Mouse (Mus musculus) left cerebral cortex, adult 18-20 months (tissue): Measurements from ENCODE around the gene Dnajb3. TPM values are rescaled to one million over a fixed set of nuclear protein-coding genes. Genes with fewer than 3 reads are reported as not detected.
"Not testable (repeated sequence)": the region's sequence is repeated elsewhere in the genome, so short reads cannot be mapped to it uniquely, and the experiment has no call there.

Source experiments
- DNase-seq, 2 experiments: peaks; one replicate each; pipeline ENCODE4 v3.0.0; 2021 to 2022; ENCODE audit warnings: low spot score in 2 of 2, mixed read lengths in 1 of 2
- total RNA-seq, 2 experiments: library from RNA; stranded (reverse); gene quantifications; 2 replicates each; pipeline ENCODE4 v1.2.3; 2021

Gene Dnajb3
- total RNA-seq, 2 experiments from 2014 or later = 1.2 TPM

DNA sequence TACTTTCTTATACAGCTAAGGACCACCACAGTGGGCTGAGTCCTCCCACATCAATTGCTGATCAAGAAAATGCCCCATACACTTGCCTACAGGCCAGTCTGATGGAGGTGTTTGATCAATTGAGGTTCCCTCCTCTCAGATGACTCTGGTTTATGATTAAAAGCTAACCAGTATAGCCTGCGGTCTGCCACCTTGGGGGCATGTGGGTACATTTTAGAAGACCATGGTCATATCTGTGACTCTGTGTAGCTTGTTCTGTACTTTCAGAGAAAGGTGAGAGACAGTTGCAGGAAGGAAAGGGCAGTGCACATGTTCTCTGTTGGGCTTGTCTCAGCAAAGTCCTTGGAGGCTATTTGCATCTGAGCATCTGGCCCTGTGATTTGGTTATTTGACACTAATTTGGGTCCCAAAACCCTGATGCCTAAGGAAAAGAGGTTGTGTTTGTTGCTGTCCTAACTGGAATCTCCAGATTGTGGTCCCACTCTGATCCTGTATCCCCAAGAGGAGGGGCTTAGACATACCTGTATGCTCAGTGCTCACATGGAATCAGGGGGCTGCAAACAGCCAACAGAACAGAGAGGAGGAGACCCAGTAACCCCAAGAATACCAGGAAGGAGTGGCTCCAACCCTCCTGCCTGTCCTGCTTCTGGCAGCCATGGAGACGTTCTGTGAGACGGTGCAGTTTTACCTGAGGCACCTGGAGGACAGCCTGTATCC lies 27.2 kb upstream of the Dnajb3 start:
- no peak for DNase-seq

DNA sequence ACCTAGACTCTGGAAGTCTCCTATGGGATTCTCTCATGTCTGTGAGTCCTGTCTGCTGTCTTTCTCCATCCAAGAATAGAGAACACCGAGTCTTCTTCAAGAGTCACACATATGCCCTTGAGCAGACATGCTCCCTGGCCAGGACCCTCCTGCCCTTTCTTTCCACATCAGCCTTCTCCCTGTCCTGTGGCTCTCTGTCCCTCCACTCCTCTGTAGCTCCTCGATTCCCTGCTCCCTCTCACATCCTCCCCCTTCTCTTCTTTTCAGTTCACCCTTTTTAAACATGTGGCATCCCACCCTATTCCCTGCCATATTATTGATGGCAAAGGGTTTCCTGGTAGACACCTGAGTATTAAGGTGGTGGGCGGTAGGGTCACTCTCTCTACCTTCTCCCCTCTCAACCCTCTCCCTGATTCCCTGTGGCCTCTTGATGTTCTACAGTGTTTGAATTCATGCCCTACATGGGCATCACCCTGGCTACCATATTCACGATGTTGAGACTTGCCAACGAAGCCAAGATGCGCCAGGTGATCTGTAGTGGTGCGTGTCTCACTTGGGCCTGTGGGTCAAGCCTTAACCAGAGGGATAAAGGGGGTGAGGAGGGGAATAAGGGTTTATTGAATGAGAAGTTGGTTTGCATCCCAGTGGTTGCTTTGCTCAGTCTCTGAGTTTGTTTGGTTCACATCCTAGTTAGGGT lies 26.4 kb upstream of the Dnajb3 start:
- DNase-seq = no peak

DNA sequence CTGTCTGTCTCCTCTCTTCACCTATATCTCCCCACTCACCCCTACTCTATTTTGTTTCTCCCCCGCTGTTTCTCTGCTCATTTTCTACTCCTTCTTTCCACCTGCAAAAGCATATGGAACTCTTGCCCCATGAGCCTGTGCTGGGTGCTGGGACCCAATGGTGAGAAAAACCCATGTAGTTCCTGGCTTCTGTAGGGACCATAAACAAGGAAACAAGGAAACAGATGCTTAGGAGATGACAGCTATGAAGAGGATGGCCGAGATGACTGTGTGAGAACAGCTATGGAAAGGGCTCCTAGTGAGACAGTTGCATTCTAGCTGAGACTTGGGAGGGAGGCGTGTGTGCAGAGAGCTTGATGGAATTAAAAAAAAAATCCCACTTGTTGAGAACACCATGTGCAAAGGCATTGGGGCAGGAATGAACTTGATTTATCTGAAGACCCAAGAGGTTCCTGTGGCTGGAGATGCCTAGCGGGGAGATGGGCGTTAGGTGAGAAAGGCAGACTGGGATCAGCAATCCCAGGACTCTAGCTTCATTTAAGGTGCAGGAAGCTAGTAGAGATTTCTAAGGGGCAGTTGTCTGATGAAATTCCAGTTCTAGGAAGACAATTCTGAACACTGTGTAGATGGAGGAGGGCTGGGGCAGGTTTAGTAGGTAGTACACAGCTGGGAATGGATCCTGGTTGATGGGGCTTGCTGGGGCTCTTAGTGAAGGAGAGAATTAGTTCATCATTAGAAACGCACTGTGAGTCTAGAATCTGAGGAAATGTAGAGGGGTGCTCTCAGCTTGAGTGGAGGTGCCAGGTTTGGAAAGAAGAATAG lies 25.6 kb upstream of the Dnajb3 start:
- no peak for DNase-seq

DNA sequence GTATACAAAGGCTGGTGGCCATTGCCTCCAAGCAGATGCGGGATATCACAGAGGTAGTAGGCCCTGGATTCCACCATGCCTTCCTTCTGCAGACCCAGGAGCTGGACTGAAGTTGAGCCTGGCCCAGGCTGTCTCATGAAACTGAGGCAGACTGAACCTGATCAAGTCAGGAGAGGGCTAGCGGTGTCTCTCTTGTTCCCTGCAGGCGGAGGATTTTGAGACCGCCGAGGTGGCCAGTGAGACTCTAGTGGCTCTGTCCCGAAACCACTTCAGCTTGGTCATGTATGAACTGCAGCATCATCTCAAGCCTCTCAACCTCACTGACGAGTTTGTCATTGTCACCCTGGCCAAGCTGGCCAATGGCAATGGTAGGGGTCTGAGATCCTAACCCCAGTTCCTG lies 24.8 kb upstream of the Dnajb3 start:
- DNase-seq = no peak

DNA sequence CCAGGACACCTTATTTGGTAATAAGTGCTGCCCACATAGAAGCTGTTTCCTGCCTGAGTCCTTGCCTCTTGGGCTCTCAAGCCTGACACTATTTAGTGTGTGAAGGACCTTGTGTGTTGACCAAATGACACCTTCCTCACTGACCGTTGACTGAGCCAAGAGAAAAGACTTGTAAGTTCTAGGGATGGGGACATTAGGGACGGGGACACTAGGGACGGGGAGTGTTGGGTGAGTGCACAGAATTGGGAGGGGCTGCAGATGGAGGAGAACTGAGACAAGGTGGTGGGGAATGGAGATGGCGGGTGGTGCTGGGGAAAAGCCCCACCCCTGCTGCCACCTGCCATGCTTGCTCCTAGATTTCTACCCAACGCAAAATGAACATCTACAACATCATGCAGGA lies 24.4 kb upstream of the Dnajb3 start:
- no peak for DNase-seq

DNA sequence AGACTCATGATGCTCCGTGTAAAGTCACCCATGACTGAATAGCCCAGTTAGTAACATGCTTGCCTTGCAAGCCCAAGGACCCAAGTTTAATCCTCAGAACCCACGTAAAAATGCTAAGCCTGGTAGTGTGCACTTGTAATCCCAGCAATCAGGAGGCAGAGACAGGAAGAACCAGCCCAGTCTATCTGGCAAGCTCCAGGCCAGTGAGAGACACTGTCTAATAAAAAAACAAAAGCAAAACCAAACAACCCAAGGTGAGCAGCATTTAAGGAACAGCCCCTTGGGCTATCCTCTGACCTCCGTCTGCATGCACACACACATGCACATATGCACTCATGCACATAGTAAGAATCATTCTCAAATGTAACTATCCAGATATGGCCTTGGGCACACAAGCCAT lies 24.0 kb upstream of the Dnajb3 start:
- DNase-seq = no peak

DNA sequence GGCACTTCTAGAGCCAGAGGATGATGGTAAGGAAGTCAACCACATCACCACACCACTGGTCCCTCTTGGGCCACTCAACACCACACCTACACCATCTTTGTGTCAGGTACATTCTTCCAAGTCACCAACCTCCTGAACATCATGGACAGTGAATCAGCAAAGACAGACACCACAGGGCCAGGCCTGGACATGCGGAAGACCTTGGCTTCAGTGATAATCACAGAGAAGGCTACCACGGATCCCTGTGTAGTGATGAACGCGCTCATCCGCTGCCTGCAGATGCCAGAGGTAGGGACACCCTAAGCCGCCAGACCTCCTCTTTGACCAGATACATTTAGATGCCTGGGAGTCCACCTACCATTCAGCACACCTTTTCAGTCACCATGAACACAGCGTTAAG lies 22.5 kb upstream of the Dnajb3 start:
- no peak for DNase-seq

DNA sequence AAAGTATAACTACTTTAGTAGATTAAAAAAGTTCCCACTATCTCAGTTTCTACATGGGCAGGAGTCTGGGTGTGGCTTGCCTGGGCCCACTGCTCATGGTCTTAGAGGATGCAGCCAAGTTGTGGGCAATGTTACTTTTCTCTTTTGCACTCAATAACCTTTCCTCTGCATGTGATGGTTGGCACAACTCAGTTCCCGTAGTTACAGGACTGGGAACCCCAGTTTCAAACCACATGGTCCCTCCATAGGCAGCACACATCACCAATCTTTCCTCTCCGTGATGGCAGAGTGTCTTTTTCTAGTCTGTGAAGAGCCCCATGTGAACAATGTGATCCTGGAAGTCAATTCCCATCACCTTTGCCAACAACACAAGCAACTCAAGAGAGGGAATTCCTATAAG lies 21.9 kb upstream of the Dnajb3 start:
- peak in 1 of 2 experiments; percentile 2 for DNase-seq

DNA sequence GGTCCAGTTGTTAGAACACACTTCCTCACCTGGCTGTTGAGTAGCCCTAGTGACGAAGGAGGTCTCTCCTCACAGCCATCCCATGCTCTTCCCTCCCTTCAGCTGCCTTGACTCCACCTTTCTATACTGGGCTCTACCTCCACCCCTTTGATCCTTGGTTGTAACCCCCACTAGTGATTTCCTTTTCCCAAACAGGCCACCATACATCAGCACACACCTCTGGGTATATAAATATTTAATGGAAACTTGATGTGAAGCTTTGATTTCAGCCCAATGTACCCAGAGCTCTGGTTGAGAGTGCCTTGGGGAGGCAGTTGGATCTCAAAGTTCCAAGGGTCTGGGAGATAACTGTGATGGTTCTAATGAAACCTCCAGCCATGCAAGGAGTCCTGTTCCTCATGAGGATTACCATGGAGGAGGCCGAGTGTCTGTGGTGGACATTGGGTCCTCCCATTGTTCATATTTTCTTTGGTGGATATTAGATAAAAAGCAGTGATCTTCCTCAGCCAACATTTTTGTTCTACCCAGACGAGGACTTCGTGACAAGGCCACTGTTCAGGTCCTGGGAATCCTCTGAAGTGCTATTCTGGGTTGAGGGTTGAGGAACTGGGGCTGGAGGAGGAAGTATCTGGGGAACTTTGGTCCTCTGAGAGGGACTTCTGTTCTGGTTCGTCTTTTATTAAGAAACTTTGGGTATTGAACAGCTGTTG lies 21.2 kb upstream of the Dnajb3 start, which contains the start of gene Mroh2a:
Gene Mroh2a, plus strand, starts transcription at position 317 of the 710 bp plus-strand sequence.
- peak in 1 of 2 experiments; percentile 1 for DNase-seq

DNA sequence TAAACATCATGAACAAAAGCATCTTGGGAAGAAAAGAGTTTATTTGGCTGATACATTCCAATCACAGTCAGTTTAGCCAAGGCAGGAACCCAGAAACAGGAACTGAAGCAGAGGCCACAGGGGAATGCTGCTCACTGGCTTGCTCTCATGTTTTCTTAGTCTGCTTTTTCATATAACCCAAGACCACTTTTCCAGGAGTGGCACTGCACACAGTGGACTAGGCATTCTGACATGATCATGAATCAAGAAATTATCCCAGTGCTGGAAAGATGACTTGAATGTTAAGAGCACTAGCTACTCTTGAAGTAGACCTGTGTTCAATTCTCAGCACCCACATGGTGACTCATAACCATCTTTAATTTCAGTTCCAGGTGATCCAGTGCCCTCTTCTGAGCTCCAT lies 20.2 kb upstream of the Dnajb3 start:
- peak in 1 of 2 experiments; percentile 1 for DNase-seq

DNA sequence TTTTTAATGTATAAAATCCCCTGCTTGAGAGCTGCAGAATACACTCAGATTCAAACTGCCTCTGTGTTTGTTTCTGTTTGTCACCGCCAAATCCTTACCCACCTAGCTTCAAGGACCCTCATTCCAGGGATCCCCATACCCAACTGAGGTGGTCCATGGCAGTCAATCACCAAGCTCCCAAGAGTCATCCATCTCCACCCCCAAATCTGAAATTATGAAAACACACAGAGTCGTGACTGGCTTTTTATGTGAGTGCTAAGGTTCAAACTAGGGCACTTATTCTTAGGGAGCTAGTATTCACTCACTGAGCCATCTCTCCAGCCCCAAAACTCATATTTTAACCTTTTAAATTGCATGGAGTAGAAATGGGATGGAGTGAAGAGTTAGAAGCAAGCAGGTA lies 19.7 kb upstream of the Dnajb3 start:
- DNase-seq = not testable (repeated sequence)

DNA sequence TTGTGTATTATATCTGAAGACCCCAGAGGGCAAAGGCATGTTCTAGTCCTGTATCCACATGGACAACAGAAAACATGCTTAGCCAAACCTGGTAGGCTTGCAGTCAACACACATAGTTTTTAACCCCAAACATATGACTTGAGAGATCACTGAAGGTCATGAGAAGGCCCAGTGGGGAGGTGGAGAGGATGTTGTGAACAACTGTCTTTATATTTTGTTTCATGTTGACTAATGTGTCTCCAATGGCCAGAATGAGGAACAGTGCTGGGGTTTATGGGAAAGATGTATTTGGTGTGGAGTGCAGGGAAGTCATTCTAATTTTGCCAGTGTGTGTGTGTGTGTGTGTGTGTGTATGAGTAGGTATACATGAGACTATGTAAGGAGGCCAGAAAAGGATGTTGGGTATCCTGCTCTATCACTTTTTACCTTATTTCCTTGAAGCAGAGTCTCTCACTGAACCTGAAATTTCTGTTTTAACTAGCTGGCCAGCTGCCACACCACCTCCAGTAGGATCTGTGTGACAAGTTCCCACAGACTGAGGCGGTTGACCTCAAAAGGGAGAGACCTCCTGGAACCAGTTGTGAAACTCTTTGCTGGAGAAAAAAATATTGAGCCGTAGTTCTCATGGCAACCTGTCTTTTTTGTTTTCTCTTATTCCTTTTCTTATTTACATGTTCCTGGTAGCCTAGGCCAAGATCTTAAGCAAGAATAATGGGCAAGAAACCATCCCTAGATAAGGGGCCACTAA lies 18.6 kb upstream of the Dnajb3 start:
- DNase-seq = no peak

DNA sequence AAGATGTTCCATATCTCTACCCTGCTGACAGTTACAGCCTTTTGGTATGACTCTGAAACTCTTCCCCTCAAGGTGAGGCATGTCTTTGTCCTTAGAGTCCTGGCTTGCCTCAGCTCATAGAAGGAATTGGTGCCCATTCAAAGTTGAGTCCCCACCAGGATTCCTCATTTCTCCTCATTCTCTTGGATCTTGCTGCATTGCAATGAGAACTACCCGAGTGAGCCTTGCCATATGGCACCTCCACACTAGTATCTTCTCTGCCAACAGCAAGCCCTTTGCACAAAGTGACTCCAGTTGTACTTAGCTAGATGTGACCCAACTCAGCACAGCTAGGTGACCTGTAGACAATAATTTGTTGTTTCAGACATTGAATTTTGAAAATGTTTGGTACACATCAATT lies 18.0 kb upstream of the Dnajb3 start:
- no peak for DNase-seq

DNA sequence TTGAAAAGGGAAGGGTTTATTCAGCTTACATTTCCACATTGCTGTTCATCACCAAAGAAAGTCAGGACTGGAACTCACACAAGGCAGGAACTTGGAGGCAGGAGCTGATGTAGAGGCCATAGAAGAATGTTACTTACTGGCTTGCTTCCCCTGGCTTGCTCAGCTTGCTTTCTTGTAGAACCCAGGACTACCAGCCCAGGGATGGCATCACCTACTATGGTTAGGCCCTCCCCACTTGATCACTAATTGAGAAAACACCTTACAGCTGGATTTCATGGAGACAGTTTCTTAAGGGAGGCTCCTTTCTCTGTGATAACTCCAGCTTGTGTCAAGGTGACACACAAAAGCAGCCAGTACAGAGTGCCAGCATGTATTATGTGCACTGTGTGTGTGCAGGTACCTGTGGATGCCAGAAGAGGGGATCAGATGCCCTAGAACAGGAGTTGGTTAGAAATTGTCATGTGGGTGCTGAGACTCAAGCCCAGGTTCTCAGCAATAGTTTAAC lies 17.5 kb upstream of the Dnajb3 start:
- not testable (repeated sequence) for DNase-seq

DNA sequence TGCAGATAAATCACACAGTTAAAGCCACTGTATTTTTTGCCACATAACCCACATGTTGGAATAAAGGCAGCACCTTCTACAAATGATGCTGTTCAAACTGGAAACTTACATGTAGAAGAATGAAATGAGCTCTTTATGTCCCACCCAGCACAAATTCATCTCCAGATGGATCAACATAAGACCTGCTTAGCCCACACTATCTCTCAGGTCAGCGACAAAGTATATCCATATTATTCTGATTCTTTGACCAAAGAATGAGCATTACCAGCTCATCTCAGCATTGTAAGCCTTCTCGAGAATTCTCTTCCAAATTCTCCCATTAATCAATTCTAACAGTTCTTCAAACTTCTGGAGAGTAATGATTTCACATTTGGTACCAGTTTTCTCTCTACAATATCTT lies 16.6 kb upstream of the Dnajb3 start:
- no peak for DNase-seq

DNA sequence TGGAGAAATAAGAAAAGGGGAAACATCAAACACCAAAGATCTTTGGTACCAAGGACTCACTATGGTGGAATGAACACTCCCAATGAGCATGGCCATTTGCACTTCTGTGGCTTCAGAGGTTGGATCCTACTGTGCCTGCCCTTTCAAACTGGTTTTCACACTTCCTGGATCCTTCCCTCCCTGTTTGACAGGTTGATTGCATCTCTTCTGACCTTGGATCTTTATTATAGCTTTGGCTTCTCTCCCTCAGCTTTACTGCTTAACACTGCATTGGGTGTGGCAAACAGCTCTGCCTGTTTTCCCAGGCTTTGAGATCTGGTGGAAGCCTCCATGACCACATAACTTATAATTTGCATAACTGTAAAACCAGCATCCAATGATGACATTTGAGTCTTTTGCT lies 14.8 kb upstream of the Dnajb3 start:
- DNase-seq = no peak

DNA sequence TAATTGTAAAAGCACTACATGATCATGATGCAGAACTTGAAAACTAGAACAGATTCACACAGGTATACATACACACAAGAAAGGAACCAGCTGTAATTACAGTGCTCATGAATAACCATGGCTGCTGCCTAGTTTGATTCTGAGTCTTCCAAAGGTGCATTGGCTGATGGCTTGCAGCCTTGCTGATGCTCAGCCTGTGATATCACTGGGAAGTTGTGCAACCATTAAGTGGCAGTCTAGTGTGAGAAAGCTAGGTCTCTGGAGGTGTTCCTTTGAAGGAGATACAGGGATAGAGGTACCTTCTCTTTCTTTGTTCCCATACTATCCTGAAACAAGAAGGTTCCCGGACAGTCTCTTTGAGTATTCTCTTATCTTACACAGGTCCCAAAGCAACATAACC lies 13.5 kb upstream of the Dnajb3 start:
- DNase-seq = no peak

DNA sequence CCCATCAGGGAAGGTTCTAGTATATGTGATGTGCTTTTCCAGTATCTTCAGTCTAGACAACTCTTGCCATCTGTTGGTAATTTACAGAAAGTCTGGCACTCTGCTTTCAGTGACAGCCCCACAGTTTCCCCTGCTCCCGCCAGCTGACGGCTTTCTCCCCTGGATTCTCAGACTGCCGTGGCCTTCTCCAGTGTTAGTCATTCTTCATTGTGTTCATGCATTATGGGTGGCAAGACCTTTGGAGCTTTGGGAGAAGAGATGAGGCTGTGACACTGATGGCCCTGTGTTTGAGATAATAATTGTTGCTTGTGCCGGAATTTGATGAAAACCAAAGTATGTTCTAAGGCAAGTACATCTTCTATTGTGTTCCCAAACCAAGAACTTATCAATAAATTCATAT lies 13.0 kb upstream of the Dnajb3 start:
- DNase-seq = no peak

DNA sequence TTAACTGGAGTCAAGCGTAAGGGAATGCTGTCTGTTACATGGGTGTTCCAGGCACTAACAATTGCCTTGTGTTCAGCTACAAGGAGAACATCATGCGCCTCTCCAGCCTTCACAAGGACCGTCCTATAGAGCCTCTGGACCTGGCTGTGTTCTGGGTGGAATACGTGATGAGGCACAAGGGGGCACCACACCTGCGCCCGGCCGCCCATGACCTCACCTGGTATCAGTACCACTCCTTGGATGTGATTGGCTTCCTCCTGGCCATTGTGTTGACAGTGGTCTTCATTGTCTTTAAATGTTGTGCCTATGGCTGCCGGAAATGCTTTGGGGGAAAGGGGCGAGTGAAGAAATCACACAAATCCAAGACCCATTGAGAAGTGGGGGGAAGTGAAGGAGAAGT lies 12.5 kb upstream of the Dnajb3 start:
- no peak for DNase-seq

DNA sequence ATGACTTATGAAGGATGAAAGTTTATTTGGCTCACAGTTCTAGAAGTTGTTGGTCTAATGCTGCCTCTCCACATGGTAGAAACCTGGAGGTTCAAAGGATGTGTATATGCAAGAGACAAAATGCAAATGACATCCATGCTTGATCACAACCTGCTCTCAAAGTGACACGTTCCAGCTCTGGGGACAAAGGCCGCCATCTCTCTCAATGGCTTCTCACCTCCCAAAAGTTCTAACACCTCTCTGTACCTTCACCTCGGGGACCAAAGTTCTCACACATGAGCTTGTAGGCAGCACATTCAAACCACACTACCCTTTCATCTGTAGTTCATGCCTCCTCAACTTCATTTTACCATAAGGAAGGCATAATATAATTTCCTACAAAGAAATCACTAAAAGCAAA lies 12.0 kb upstream of the Dnajb3 start:
- DNase-seq = no peak
